Mouse (Mus musculus) granulocyte monocyte progenitor cell, adult 5-6 weeks (primary cell): ENCODE measurements around the gene Galnt10. TPM values are rescaled to one million over a fixed set of nuclear protein-coding genes. Genes with fewer than 3 reads are reported as not detected.

Experiments used
- ATAC-seq: replicated peaks from 2 replicates; pipeline ENCODE4 v1.8.0; 2016; ENCODE audit warnings: mild to moderate bottlenecking, moderate TSS enrichment, inconsistent platforms; ENCODE audit not compliant: poor library complexity, severe bottlenecking
- total RNA-seq, 2 experiments: library from RNA; stranded (forward) in 1 of 2; stranded (reverse) in 1 of 2; fragments of 200-712, 200-1000 nt in 1 of 2; fragments of >200 nt in 1 of 2; fragmentation: Nextera tagmentation in 1 of 2; gene quantifications; 2 replicates each; pipeline ENCODE4 v1.2.3; 2014 to 2017

The Galnt10 gene
- total RNA-seq, 2 experiments from 2014 or later, result 6.8 to 8.9 TPM

DNA sequence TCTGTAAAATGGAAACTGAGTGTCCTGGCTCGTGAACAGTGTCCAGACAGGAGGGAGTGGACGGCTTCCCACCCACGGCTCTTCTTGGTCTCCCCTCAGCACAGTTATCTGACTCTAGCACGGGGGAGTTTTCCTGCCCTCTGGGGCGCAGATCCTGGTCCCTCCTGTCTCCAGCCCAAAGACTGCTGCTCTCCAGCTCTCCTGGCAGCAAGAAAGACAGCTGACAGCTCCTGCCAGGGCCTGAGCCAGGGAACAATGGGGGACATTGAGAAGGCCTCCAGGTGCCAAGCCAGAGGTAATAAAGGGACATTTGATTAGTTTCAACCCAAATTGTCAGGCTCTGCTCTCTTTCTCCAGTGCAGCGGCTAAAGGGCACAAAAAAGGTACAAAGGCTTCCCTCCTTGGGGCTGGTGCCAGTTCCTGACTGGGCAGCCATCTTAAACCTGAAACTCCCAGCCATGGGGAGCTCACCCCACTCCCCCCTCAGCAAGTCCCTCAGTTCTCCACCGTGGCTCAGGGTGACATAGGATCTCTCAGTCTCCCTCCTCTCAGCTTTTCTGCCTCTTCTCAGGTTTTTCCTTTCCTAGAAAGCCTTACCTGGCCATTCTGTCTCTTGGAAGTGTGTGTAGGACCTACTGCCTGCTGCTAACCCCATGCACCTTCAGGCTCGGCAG is 11.5 kb downstream of the Galnt10 start:
- no peak for ATAC-seq

DNA sequence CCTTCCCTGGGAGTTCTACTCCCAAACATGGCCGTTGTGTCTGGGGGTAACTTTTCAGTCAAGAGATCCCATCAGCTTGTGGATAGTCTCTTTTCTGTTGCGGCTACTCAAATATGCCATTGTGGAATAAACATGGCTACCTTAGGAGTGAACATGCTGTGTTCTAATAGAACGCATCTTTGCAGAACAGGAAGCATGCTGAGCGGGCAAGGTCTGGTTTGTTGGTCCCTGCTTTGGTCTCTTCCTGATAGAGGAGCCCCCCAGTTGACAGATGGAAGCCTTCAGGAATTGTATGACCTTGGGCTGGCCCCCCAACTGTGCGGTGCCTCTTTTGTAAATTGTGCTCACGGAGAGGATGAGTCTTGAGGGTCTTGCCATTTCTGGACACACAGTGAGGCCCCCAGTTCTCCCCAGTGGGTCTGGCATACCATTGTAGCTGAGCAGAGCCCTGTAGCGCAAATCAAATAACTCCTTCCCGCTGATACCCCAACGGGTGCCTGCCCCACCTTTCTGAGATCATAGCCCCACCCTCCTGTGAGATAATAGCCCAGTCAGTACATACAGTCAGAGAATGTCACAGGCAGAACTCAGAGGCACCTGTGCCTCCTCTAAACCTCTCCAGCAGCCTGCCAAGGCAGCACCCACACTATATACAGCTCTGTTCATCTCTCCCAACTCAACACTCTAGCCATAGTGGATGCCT is 12.3 kb downstream of the Galnt10 start:
- no peak for ATAC-seq

DNA sequence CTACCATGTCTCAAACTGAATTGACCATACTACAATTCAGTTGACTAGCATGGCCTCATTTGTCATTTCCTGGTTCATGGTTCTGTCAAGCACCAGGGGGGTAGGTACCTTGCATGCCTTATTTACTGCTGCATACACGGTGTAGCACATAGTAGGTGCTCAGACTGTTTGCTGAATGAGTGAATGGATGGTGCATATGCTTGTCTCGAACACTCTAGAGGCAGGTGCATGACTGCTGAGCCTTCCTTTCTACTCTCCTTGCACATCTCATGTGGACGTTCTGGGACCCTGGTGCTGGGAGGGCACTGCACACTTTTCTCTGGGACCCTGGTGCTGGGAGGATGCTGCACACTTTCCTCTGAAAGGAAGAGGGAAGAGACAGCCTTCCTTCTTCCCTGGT is 13.0 kb downstream of the Galnt10 start:
- ATAC-seq, result no peak

DNA sequence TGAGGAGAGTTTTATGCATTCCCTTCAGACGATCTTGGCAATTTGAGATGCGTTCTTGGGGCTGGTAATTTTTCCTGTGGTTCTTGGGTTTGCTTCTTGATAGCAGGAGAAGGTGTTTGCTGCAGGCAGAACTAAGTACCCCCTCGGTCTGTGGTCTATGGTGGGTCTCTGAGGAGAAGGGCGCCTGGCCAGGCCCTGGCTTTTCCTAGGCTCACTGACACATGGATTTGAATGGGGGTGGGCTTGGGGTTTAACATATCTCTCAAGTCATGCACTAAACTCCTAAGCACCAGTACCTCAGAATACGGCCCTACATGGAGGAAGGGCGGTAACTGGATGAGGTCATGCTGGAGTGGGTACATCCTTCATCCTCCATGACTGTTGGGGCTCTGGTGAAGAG is 13.5 kb downstream of the Galnt10 start:
- no peak for ATAC-seq

DNA sequence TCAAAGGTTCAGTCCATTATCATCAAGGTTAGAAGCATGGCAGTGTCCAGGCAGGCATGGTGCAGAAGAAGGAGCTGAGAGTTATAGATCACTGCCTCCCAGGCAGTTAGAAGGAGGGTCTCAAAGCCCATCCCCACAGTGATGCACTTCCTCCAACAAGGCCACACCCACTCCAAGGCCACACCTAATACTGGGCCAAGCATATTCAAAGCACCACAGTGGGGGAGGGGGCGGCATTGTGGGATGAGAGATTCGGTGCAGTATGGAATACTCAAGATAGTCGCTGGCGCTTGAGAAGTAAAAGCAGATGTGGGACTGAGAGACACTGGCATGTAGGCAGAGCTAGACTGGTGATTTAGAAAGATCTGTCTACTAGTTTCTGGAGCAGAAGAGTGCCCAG is 14.9 kb downstream of the Galnt10 start:
- ATAC-seq, result no peak

DNA sequence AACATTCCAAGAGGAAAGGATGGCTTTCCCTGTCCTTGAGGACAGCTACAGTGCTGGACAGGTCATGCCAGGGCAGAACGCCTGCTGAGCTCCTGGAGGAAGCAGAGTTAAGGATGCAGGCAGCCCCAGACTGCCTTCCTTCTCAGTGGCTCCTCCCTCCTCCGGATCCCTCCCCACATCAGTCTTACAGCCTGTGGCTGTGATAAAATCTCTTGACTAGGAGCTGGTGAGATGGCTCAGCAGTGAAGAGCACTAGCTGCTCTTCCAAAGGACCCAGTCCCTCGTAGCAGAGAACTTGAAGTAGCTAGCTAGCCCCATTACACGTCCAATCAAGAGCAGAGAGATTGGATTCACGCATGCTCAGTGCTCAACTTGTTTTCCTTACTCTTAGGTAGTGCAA is 15.6 kb downstream of the Galnt10 start:
- ATAC-seq, result 0 out of 2 replicates have a peak, but pooled peaks have one; percentile 20

DNA sequence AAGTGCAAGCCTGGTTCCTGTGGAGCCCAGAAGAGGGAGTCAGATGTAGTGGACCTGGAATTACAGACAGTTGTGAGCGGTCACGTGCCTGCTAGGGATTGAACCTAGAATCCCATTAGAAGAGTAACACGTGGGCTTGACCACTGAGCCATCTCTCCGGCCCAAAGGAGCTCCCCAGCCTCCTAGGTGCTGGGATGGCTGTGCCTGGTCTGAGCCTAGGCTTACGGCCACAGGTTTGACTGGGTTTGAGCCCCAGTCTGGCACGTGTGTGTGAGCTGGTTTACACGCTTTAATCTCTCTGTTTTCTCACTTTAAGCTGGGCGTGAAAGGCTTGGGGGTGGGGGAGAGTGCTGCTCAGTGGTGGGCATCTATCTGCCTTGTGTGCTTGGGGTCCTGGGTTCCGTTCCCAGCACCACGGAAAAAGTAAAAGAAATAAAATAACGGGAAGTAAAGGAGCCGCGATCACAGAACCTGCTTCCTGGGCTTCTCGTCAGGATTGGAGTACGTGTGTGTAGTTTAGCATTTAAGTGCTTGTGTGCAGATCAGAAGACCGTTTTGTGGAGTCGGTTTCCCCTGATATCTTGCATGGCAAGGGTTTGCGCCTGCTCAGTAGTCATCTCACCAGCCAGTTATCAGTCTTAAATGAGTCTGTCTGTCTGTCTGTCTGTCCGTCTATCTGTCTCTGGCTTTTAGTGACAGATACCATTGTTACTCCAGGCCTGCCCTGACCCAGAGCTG is 16.4 kb downstream of the Galnt10 start:
- no peak for ATAC-seq

DNA sequence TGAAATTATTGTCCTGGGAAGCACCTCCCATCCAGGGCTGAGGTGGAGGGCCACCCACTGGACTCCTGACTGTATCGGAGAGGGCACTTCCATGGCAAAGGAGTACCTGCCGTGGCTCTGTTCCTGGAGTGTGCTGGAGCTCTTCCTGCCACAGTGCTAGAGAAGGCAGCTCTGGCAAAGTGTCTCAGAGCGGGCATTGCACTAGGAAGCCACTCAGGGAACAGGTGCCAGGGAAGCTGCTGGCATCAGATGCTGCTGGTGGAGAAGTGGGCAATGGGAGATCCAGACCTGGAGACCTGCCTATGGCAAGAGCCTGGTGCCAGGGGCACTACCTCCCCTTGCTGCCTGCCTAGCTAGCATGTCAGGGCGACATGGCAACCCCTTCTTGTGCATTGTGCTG is 17.0 kb downstream of the Galnt10 start:
- no peak for ATAC-seq

DNA sequence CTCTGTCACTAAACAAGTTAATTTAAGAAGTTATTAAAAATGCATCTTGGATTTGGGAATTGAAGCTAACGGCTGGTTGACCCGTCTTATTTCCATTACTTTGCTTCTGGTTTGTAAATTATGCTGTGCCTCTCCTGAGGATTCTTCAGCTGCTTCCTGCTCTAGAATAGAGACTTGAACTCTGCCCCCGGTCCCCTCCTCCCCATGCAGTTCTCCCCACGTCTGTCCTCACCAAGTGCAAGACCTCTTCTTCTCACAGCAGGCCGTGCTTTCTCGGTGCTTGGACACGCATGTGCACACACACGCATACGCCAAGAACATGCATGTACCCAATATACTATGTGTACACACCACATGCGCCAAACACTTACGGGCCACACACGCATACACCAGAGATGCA is 18.0 kb downstream of the Galnt10 start:
- no peak for ATAC-seq

DNA sequence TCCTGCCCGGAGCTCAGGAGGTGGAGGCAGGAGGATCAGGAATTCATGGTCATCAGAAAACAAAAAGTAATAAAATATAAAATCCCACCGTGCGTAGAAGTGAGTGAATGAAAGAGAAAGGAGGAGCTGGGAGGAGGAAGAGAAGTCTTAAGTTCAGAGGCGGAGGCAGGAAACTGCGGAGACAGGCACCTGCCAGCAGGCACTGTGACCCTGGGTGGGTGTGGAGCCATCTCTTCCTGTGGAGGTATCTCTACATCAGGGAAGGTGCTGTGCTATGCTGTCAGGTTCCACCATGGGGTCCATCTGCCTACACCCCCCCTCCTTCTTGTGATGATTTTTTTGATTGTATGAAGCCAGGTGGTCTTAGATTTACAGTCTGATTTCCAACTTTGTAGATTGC is 19.5 kb downstream of the Galnt10 start:
- ATAC-seq, result no peak

DNA sequence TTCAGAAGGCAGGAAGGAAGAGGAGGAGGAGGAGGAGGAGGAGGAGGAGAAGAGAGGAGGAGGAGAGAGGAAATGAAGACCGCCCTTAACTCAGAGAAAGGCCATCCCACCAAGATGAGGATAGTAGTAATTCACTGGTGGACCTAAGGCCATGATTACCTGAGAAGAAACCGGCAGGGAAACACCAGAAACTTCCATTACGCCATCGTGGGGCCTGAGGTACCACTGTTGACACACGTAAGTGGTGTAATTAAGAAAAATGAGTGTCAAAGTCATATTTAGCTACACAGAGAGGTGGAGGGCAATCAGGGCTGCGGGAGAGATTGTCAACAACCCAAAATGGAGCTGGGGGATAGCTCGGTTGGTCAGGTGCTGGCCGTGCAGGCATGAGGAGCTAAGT is 23.0 kb downstream of the Galnt10 start:
- ATAC-seq, result no peak

DNA sequence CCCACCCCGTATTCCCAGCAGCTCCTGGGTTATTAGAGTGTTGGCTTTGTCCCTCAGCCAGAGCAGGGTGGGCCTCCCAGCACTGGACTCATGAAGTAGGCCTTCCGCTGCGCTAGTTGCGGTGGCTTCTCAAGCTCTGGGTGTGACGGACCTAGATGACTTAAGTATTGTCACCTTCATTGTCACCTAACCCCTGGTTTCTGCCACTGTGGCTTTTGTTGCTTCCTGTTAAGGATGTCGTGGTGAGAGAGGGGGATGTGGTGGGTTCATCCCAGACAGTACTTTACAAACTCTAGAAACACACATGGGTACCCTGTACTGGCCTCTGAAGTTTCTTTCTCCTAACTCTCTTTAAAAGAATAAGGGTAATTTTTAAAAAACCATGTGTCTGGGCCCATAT is 24.3 kb downstream of the Galnt10 start:
- ATAC-seq, result no peak

DNA sequence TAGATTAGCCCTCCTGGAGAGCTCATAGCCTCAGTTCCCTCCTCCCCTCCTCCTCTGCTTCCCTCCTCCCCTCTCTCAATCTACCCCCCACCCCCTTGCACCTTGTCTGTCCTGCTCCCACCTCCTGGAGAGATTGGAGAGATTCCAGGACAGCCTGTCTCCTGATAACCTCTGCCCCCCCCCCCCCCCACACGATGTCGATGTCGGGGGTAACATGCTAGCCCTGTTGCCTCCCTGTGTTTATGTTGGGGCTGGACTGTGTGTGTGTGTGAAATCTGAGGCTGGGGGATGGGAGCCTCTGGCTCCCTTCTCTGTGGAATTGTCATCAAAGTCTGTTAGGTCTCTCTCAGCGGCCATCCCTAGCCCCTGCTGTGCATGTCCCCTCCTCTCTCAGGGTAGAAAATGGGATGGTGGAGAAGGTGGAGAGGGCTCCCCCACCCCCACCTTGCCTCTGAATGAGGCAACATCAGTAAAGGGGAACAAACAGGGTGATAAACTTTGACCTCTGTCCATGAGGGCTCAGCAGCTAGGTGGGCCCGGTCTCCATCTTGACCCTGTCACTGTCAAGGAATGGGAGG is 26.0 kb downstream of the Galnt10 start:
- ATAC-seq, result no peak

DNA sequence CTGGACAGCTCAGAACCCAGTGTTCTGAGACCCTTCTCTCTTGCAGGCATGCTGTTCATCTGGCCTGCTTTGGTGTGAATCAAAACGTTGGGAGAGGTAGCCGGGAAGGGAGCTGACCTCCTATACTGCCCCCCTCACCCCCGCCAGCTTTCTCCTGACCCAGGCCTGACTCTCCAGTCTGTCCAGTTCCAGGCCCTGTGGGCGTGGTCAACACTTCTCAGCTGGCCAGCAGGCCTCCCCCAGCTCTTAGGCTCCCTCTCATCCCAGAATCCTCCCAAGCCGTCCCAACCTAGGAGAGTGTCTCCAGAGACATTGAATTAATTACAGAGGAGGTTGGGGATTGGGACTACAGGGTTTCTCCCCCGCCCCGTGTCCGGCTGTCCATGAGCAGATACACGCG is 26.6 kb downstream of the Galnt10 start:
- ATAC-seq, result no peak

DNA sequence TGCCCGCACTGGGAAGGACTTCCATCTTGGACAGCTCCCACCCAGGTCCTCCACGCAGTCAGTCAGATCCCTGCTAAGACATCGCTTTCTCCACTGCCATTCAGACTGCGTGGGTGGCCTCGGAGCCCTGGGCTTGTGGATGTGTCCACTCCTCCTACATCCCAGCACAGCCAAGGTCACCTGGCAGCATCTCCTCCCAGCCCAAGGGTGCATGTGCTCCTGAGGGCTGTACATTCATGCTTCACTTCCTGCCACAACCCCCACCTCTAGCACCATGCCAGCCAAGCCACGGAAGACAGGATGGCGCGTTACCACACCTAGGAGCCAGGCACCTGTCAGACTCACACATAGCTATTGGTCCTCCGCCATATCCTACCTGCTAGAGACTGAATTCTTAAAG is 27.8 kb downstream of the Galnt10 start:
- ATAC-seq, result no peak

DNA sequence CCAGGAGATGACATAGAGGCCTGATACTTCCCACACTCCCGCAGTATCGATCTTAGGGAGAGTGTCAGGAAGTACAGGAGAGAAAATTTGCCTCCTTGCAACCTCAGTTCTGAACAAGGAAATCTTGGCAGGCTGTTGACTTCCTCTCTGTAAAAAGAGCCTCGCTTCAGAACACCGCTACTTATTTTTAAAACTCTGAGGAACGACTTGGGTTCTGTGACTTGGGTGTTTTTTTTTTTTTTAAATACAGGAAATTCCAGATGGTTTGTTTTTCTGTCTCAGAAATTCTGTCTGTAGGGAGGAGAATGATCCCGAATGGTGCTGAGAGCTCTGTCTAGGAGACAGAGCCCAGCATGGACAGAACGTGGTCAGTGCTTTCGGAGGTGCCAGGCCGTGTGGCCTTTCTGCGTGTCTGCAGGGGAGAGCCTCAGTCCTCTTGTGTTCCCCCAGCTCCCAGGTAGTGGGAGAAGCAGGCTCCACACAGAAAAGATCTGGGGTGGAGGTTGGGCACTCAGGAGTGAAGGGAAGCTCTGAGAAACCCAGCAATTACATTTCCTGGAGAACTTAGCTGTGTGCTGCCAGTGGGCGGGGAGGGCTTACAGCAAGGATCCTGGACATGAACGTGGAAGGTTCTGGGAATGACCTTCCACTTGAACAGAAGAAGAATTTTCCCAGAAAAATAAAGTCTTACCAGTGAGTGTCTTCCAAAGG is 28.9 kb downstream of the Galnt10 start:
- ATAC-seq, result peak; percentile 23; the same call in 1 of the 2 replicates

DNA sequence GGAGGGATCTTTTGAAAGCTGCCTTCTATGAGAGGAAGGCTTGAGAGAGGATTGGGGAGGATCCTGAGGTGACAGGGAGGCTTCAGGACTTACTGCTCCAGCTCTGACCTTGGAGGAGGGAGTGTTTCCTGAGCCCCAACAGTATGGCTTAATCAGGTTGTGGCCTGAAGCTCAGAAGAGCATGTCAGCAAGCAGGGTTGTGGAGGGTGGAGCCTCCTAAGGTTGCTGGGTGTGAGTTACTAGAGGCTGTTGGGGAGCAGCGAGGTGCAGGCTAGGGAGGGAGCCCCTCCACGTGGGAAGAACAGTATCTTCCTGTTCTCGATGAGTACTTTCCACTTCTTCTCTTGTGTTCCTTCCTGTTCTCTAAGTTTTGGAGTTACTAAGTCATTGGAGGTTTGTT is 32.0 kb downstream of the Galnt10 start:
- ATAC-seq, result 0 out of 2 replicates have a peak, but pooled peaks have one; percentile 8

DNA sequence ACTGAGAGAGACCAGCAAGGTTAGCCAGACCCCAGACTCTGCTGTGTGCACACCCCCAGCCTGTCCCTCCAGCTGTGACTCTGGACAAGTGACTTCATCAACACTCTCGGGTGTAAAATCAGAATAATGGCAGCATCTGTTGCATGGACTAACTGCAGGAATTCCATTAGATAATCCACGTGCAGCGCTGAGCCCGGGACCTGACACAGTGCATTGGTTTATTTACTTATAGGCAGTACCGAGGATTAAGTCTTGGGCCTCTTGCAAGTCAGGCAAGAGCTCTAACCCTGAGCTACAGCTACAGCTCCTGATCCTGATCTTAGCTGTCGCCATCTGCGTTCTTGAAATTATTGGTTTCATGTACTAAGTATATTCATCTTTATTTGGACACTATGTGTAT is 37.3 kb downstream of the Galnt10 start:
- no peak for ATAC-seq

DNA sequence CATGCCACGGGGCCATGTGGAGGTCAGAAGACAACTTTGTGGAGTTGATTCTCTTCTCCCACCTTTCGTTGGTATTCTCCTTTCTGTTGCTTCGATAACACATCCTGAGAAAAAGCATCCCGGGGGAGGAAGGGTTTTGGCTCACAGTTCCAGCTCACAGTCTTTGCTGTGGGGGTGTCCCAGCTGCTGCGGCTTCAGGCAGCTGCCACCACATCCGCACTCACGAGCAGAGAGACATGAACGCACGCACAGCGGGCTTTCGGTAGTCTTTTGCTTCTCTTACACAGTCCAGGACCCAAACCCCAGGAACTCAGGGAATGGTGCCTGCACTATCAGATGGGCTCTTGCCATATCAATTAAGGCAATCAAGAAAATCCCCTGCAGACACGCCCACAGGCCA is 37.9 kb downstream of the Galnt10 start:
- no peak for ATAC-seq

DNA sequence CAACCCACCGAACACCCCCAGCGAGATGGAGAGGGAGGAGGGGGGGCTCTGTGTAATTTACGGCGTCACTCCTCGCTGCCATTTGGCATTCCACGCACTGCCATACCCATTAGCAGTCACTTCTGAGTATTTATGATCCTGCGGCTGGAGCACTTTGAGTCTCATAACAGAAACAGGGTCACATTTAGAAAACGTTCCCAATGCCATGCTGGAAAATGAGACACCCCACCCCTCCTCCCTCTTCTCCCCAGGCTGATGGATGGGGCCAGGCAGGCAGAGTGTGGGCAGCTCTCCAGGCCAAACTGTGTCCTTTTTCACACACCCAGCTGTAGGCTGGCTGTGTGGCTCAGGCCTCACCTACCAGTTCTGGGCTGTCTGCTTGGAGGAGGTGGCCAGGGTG is 38.7 kb downstream of the Galnt10 start:
- no peak for ATAC-seq

DNA sequence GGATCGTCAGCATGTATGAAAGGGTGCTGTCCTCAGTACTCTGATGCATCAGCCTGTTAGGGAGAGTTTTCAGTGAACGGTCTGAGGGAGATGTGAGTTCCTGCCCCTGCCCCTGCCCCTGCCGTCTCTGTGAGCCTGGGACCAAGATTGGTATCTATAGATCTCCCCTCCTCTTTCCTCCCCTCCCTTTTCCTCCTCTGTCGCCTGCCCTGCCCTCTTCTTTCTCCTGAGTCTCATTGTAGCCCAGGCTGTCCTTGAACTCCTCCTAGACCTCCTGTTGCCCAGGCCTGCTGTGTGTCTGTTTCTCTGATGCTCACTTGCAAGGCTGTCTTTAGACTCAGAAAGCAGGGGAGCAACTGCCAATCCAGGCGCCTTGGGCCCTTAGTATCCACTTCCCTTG is 39.6 kb downstream of the Galnt10 start:
- ATAC-seq, result no peak
